24 mouse cellular contexts compared by ENCODE assay signal in the genomic region with DNA sequence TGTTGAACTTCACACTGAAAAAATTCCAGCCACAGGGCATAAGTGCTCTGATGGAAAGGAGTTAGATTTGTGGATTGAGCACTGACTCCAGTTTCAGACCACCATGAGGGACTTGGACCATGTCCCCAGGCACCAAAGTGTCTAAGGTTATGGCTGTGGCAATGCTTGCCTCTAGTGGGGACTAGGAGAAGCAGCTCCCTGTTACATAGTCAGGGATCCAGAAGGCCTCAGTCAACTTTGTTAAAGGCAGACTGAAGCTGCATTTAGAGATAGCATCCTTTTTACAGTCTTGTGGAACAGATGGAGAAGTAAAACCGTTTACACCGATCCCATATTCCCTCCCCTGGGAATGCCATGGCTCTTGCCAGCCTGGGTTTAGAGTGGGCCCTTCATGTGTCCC. TPM values are rescaled to one million over a fixed set of nuclear protein-coding genes. Genes with fewer than 3 reads are reported as not detected.
"Had no signal": no experiment of that assay in that cellular context is flagged by ENCODE, and none has a peak within 500 bp of the region (broad histone marks: within the 10 kb centered on the region; RNA-seq: fewer than 3 reads in every experiment).

No protein-coding gene starts in this region.

- H3K4me1 ChIP-seq: neural tube, embryonic 15.5 days had no signal

- H3K27ac ChIP-seq: liver, embryonic 15.5 days; lung, embryonic 15.5 days; macrophage; midbrain, embryonic 13.5 days; neural tube, embryonic 13.5 days; neural tube, embryonic 15.5 days had no signal

- ATAC-seq: liver, postnatal 0 days; midbrain, embryonic 13.5 days; midbrain, embryonic 16.5 days had no signal

- H3K9me3 ChIP-seq: liver, embryonic 15.5 days; lung, embryonic 15.5 days; megakaryocyte, embryonic 14.5 days; midbrain, embryonic 13.5 days; neural tube, embryonic 13.5 days; neural tube, embryonic 15.5 days had no signal

- H3K27me3 ChIP-seq: liver, embryonic 15.5 days; lung, embryonic 15.5 days; megakaryocyte, embryonic 14.5 days; neural tube, embryonic 13.5 days; neural tube, embryonic 15.5 days had no signal

- H3K36me3 ChIP-seq: liver, embryonic 15.5 days; lung, embryonic 15.5 days; midbrain, embryonic 13.5 days; neural tube, embryonic 13.5 days; neural tube, embryonic 15.5 days had no signal

- DNase-seq: liver, postnatal 0 days; lung, adult 2 months; lung, postnatal 10 days; lung, postnatal 36 days; retina, postnatal 1 day; right cerebral cortex, adult 18-20 months; right cerebral cortex, postnatal 25 days; right cerebral cortex, postnatal 4 days; spleen, adult 18-20 months; thymus, adult 18-20 months; thymus, postnatal 14 days; thymus, postnatal 36 days had no signal

- H3K4me2 ChIP-seq: liver, embryonic 15.5 days; lung, embryonic 15.5 days; midbrain, embryonic 11.5 days; midbrain, embryonic 13.5 days; neural tube, embryonic 13.5 days; neural tube, embryonic 15.5 days had no signal

- H3K9ac ChIP-seq: liver, embryonic 15.5 days; liver, postnatal 0 days; lung, embryonic 15.5 days; midbrain, embryonic 13.5 days; neural tube, embryonic 13.5 days; neural tube, embryonic 15.5 days had no signal

- H3K4me3 ChIP-seq: liver, embryonic 15.5 days; lung, embryonic 15.5 days; megakaryocyte, embryonic 14.5 days; midbrain, embryonic 13.5 days; myocyte; neural tube, embryonic 13.5 days; neural tube, embryonic 15.5 days had no signal

RNA-seq across cellular contexts. Expression of a gene that starts 9.2 kb away (rescaled TPM):
- total RNA-seq: megakaryocyte progenitor cell, adult 5-6 weeks had no signal
- polyA plus RNA-seq: macrophage; midbrain, embryonic 11.5 days; midbrain, embryonic 16.5 days; myocyte; neural tube, embryonic 13.5 days; neural tube, embryonic 15.5 days had no signal

RNA-seq across cellular contexts. Expression of a gene that starts 24.0 kb away (rescaled TPM):
- total RNA-seq: megakaryocyte progenitor cell, adult 5-6 weeks had no signal
- polyA plus RNA-seq: macrophage; midbrain, embryonic 11.5 days; midbrain, embryonic 13.5 days; midbrain, embryonic 16.5 days; myocyte; neural tube, embryonic 11.5 days; neural tube, embryonic 13.5 days; neural tube, embryonic 15.5 days had no signal
